In genomic region chr11:74973290-74974157, GRCm38 (mm10) we compare ENCODE assay signal across 21 mouse cellular contexts. TPM values are rescaled to one million over a fixed set of nuclear protein-coding genes. Genes with fewer than 3 reads are reported as not detected.
DNase-seq lines count a peak whose midpoint lies in the region; ATAC-seq and TF ChIP-seq lines count a peak whose summit lies in the region.
"Had no signal": no experiment of that assay in that cellular context is flagged by ENCODE, and none has a peak within 500 bp of the region (broad histone marks: within the 10 kb centered on the region; RNA-seq: fewer than 3 reads in every experiment).

No protein-coding gene starts in this region.

- intact Hi-C loops in heart, postnatal 10 days (cut with DNase I), result no loop called here

- no peak overlapping the region for H3K4me3 ChIP-seq in embryonic fibroblast, embryonic 13.5 days (ENCODE audit: insufficient read depth, low read length)
- H3K4me3 ChIP-seq: embryonic facial prominence, embryonic 15.5 days; forebrain, embryonic 15.5 days; heart, adult 2 months; hindbrain, embryonic 12.5 days had no signal

- H3K27ac ChIP-seq in embryonic fibroblast, embryonic 13.5 days (ENCODE audit: insufficient read depth, low read length), result peak overlapping the region; percentile 20; the same call in 1 of the 2 replicates
- H3K27ac ChIP-seq: embryonic facial prominence, embryonic 15.5 days; forebrain, embryonic 15.5 days; heart, adult 2 months; hindbrain, embryonic 12.5 days; hindbrain, postnatal 0 days had no signal

- ATAC-seq in megakaryocyte-erythroid progenitor cell, adult 5-6 weeks (replicated peaks; ENCODE audit: low FRiP score, low TSS enrichment, poor library complexity, severe bottlenecking), result no peak
- ATAC-seq: forebrain, embryonic 15.5 days; hindbrain, postnatal 0 days had no signal

- no peak for TF ChIP-seq CTCF in embryonic fibroblast, embryonic 13.5 days (IDR thresholded peaks at IDR 0.05; ENCODE audit: borderline replicate concordance, insufficient read depth, low read length)

- TF ChIP-seq POLR2A in embryonic fibroblast, embryonic 13.5 days (IDR thresholded peaks at IDR 0.05; ENCODE audit: low read depth, low read length), result no peak

- H3K4me1 ChIP-seq in embryonic fibroblast, embryonic 13.5 days (ENCODE audit: control insufficient read depth, insufficient read depth, low read length), result peaks cover 5% of the 10 kb centered on the region; the same call in 1 of the 2 replicates
- H3K4me1 ChIP-seq: embryonic facial prominence, embryonic 15.5 days; forebrain, embryonic 15.5 days; hindbrain, embryonic 12.5 days had no signal

- peak; percentile 68 for DNase-seq in heart, adult 11 months
- no peak for DNase-seq in heart, postnatal 10 days
- peak; percentile 45 for DNase-seq in CD4-positive, CD25-positive, alpha-beta regulatory T cell, adult 2 months (ENCODE audit: low read depth, low spot score)
- peak; percentile 58 for DNase-seq in NIH3T3 (ENCODE audit: low read depth)
- DNase-seq in adrenal gland, postnatal 10 days, result no peak
- DNase-seq in right cerebral cortex, postnatal 25 days, result no peak
- DNase-seq: adrenal gland, postnatal 36 days; cerebellum, adult 8-10 months; cerebellum, postnatal 14 days; embryo, embryonic 11 days; gastrocnemius, postnatal 10 days; heart, adult 2 months; heart, postnatal 4 days; kidney, adult 11 months; kidney, adult 9 months had no signal

RNA-seq across cellular contexts. Expression of gene Srr, which starts 47.8 kb away (rescaled TPM):
- total RNA-seq in heart, postnatal 10 days (2021), result 10 to 100 TPM; 33.2 to 34.5 TPM
- polyA plus RNA-seq in embryonic fibroblast, embryonic 13.5 days (2011; ENCODE audit: insufficient read length, low read depth, missing spikeins), result 33.4 and 37.1 TPM in 2 replicates
- total RNA-seq in adrenal gland, postnatal 10 days (2021), result 10 to 100 TPM; 46.4 to 52.7 TPM
- 6.9 and 9.7 TPM in 2 replicates for total RNA-seq in megakaryocyte-erythroid progenitor cell, adult 5-6 weeks (2014; fragmentation: Nextera tagmentation)
- 4.9 and 7.4 TPM in 2 replicates for total RNA-seq in megakaryocyte-erythroid progenitor cell, adult 5-6 weeks (2017)

RNA-seq across cellular contexts. Expression of gene Smg6, which starts 47.9 kb away (rescaled TPM):
- 10 to 100 TPM; 24.1 to 25.3 TPM for total RNA-seq in heart, postnatal 10 days (2021)
- 16.2 and 19.1 TPM in 2 replicates for polyA plus RNA-seq in embryonic fibroblast, embryonic 13.5 days (2011; ENCODE audit: insufficient read length, low read depth, missing spikeins)
- 10 to 100 TPM; 20.1 to 27.5 TPM for total RNA-seq in adrenal gland, postnatal 10 days (2021)
- 39.9 and 41.6 TPM in 2 replicates for total RNA-seq in megakaryocyte-erythroid progenitor cell, adult 5-6 weeks (2014; fragmentation: Nextera tagmentation)
- total RNA-seq in megakaryocyte-erythroid progenitor cell, adult 5-6 weeks (2017), result 41.3 and 49.0 TPM in 2 replicates

Comparison
In these comparisons a context has a peak if more than half of its experiments do, and no peak if none do; other contexts are left out.
1. DNase-seq: peak in heart, adult 11 months (single experiment), CD4-positive, CD25-positive, alpha-beta regulatory T cell, adult 2 months (single experiment) and NIH3T3 (single experiment); none in heart, postnatal 10 days (0 of 2), adrenal gland, postnatal 10 days (single experiment) and right cerebral cortex, postnatal 25 days (single experiment).